Mouse (Mus musculus) liver, postnatal 0 days (tissue): ENCODE data around the gene Layn. TPM values are rescaled to one million over a fixed set of nuclear protein-coding genes. Genes with fewer than 3 reads are reported as not detected.

ENCODE experiments used
- ATAC-seq: fragments of 200-750 bp; cut with Nextera tagmentation; 2 replicates; pipeline ENCODE4 v1.8.0; 2017; ENCODE audit warnings: mild to moderate bottlenecking, moderate library complexity
- DNase-seq: peaks from one replicate; pipeline ENCODE4 v3.0.0-alpha.2; 2016
- H3K27ac ChIP-seq: fragments of 300-500 bp; sonication (generic); 2 replicates; pipeline ENCODE4 v1.5.1; 2014; ENCODE audit warnings: antibody characterized with exemption, moderate library complexity, mild to moderate bottlenecking, low read depth
- H3K27me3 ChIP-seq: fragments of 300-500 bp; sonication (generic); 2 replicates; pipeline ENCODE4 v1.6.1; 2014; ENCODE audit warnings: low read length, control low read depth, mixed read lengths; ENCODE audit not compliant: insufficient read depth
- H3K36me3 ChIP-seq: fragments of 300-500 bp; sonication (generic); replicated peaks from 2 replicates; pipeline ENCODE4 v1.6.1; 2014; ENCODE audit warnings: mild to moderate bottlenecking, control low read depth, low read length, moderate library complexity, mixed read lengths; ENCODE audit not compliant: insufficient read depth
- H3K4me1 ChIP-seq: fragments of 300-500 bp; sonication (generic); 2 replicates; pipeline ENCODE4 v1.6.1; 2014; ENCODE audit warnings: antibody characterized with exemption, mild to moderate bottlenecking, control low read depth; ENCODE audit not compliant: insufficient read depth
- H3K4me2 ChIP-seq: fragments of 300-500 bp; sonication (generic); 2 replicates; pipeline ENCODE4 v1.6.1; 2014; ENCODE audit warnings: low read depth, mild to moderate bottlenecking, low read length, moderate library complexity, mixed read lengths
- H3K4me3 ChIP-seq: fragments of 300-500 bp; sonication (generic); 2 replicates; pipeline ENCODE4 v1.5.1; 2014; ENCODE audit warnings: low read depth, low read length
- H3K9ac ChIP-seq: fragments of 300-500 bp; sonication (generic); replicated peaks from 2 replicates; pipeline ENCODE4 v1.6.1; 2014; ENCODE audit warnings: mild to moderate bottlenecking, moderate library complexity
- H3K9me3 ChIP-seq: fragments of 300-500 bp; sonication (generic); 2 replicates; pipeline ENCODE4 v1.6.1; 2016; ENCODE audit warnings: mild to moderate bottlenecking, control low read depth, low read length, mixed read lengths
- CTCF ChIP-seq: sonication (generic); IDR thresholded peaks from 2 replicates; pipeline ENCODE4 v1.5.1; 2016; ENCODE audit warnings: antibody characterized with exemption, low read depth
- EP300 ChIP-seq: IDR thresholded peaks from 2 replicates; pipeline ENCODE4 v1.6.1; 2016; ENCODE audit warnings: antibody characterized with exemption, low read depth, mild to moderate bottlenecking
- WGBS: fragments of 180-500 bp; shearing (Covaris S2); extraction: QIAGEN DNeasy Blood & Tissue Kit; methylation state at CpG from one replicate; pipeline ENCODE4 v1.1.7; 2014; ENCODE audit not compliant: insufficient replicate concordance; 5-methylcytosine and 5-hydroxymethylcytosine counted together
- polyA plus RNA-seq: library from polyadenylated mRNA; unstranded; fragments of >200 nt; fragmentation: Nextera tagmentation; extraction: Ambion mirVana; gene quantifications from 2 replicates; pipeline ENCODE4 v1.2.1, GENCODE M21; 2015

The Layn gene
- 0.87 and 1.2 TPM in 2 replicates for polyA plus RNA-seq

DNA sequence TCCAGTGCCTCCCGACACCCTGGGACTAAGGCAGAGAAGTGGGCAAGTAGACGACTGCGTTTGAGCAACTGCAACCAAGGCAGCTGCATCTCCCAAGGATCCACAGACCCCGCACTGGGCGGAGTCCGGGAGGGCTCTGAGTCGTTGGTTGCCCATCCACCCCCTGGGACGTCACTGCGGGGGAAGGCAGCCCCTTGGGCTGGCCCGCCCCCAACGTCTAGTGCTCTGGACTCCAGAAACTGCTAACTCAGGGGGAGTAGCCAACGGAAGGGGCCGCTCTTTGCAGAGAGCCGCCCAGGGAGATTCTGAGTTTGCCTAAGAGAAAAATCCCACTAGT is at the start of gene Layn:
TSS of gene Layn (minus strand) at position 116 of the 337 bp plus-strand sequence.
- TF ChIP-seq EP300: no peak
- TF ChIP-seq CTCF: peak; percentile 20
- WGBS: under 1% methylated on average over 14 of the region's 14 CpGs
- Histone ChIP-seq H3K4me1 (peaks cover 9% of the 10 kb centered on the region), H3K27me3 (no peaks in the 10 kb centered on the region), H3K4me2 (peak within 1 kb of the TSS; percentile 74), H3K9ac (peak within 1 kb of the TSS; percentile 31), H3K36me3 (no peaks in the 10 kb centered on the region), H3K27ac (0 out of 2 replicates have a peak within 1 kb of the TSS, but pooled peaks have one; percentile 18), H3K4me3 (peak within 1 kb of the TSS; percentile 38), H3K9me3 (no peaks in the 10 kb centered on the region)
- ATAC-seq (peak; percentile 72), DNase-seq (peak; percentile 75)

DNA sequence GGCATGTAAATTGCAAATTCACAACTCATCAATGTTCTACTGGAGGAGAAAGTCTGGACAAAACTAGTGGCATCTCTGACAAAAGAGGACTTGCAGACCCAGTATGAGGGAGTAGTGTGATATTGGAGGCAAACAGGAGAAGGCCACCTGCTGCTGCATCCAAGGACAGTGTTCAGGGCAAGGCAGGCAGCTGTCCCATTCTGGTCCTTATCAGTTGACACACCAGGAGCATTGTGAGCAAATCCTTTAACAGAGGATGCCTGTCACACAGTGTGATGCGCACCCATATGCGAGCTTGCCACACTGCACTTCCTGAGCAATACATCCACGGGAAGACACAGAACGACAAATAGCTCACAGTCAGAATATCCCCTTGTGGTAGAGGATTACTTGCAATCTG is 37.9 kb upstream of the Layn start:
- ATAC-seq (no peak), DNase-seq (no peak)
- H3K4me3 ChIP-seq: no peak overlapping the region
- H3K4me2 ChIP-seq: no peak overlapping the region
- H3K36me3 ChIP-seq: no peaks in the 10 kb centered on the region
- H3K27me3 ChIP-seq: no peaks in the 10 kb centered on the region
- H3K27ac ChIP-seq: no peak overlapping the region
- TF ChIP-seq EP300 (no peak), CTCF (no peak)
- no peaks in the 10 kb centered on the region for H3K9me3 ChIP-seq
- 50% methylated on average over 4 of the region's 4 CpGs for WGBS
- H3K4me1 ChIP-seq: no peaks in the 10 kb centered on the region
- H3K9ac ChIP-seq: no peak overlapping the region

DNA sequence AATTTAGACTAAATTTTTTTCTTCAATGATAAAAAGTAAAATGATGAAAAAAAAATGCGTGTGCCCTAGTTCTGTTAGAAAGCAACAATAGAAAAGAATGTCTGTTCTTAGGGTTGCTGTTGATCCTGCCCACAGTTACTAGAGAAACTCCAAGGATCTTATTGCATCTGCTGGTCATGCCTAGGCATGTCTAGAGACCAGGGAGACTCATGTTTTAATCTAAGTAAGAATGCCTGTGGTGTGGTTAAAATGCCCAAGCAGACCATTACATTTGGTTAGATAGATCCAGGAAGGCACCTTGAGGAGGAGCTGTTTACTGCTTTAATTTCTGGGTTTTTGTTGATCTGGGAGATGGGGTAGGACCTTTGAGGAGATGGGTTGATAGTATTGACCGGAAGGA is 28.9 kb upstream of the Layn start:
- Histone ChIP-seq H3K36me3 (no peaks in the 10 kb centered on the region), H3K9ac (no peak overlapping the region), H3K9me3 (no peaks in the 10 kb centered on the region), H3K27ac (no peak overlapping the region), H3K4me1 (peaks cover 11% of the 10 kb centered on the region), H3K4me3 (no peak overlapping the region), H3K27me3 (peaks cover 35% of the 10 kb centered on the region), H3K4me2 (no peak overlapping the region)
- ATAC-seq (no peak), DNase-seq (no peak)
- 36% methylated on average over 2 of the region's 2 CpGs for WGBS
- TF ChIP-seq CTCF: no peak
- TF ChIP-seq EP300: no peak

DNA sequence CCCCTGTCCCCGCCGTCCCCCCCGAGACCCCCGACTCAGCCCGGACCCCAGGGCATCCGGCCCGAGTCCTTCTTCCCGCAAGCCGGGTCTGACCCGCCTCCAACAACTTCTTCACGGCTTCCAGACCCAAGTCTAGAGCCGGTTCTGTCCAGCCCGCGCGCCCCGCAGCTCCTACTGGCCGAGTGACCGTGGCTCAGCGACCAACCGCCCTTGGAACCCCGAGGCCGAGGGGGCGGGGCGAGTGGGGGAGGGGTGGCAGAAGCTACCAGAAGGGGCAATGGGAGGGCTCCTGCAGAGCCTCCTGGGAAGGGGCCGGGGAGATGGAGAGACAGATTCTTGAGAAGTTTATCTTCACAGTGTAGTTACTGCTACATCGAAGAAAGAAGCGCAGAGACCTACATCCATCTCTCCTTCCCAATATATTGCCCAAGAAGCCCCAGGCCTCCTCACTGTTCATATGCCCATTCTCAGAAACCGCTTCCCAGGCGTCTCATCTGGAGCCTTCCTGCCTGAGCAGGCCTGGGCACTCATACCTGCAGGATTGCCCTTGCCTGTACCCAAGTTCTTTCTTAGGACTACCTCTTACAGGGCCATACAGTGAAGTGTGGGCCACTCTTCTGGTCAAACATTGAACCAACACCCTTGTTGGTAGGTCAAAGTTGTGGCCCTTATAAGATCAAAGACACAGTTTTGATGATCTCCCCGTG is 27.1 kb upstream of the Layn start:
- no peaks in the 10 kb centered on the region for H3K36me3 ChIP-seq
- TF ChIP-seq CTCF: no peak
- TF ChIP-seq EP300: no peak
- peak overlapping the region; percentile 73 for H3K4me2 ChIP-seq
- peaks cover 35% of the 10 kb centered on the region for H3K27me3 ChIP-seq
- H3K9me3 ChIP-seq: no peaks in the 10 kb centered on the region
- no peak overlapping the region for H3K27ac ChIP-seq
- H3K4me3 ChIP-seq: peak overlapping the region; percentile 35
- peak; percentile 29; the same call in 1 of the 2 replicates for ATAC-seq
- H3K9ac ChIP-seq: peak overlapping the region; percentile 47; the same call in 1 of the 2 replicates
- peak; percentile 51 for DNase-seq
- H3K4me1 ChIP-seq: peaks cover 11% of the 10 kb centered on the region
- 15% methylated on average over 22 of the region's 30 CpGs for WGBS

DNA sequence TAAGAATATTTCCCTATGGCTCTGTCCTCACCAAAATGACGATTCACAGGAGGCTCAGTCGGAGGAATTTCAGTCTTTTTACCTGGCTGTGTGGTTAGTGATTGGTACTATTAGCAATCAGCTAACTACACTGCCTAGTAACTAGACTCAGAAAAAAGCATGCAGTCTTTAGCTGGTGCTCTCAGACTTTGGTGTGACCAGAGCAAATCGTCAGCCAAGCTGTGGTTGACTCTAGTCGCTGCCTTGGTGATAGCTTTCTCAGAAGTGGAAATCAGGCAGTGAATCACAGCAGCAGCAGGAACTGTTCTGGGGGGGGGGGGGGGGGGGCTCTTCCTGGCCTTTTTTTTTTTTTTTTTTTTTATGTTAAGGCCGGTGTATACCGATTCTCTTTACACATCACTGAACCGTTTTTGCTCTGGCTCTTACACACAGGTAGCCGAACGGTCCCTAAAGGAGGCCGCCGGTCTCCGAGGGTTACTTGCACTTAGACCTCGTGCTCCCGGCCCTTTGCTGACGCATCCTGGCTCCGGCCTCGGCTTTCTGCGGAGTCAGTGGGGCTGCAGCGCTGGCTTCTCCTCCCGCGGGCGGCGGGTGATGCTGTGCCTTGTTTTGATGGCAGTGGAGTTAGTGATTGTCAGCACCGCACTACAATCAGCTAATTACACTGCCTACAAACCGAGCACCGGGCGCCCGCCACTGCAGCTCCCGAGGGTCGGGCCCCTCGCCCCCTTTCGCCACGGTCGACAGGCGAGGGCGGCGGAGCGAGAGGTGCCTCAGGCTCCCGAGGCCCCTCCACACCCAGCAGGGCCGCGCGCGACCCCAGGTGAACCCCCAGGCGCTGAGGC is 26.3 kb upstream of the Layn start:
- DNase-seq: peak; percentile 44
- 2% methylated on average over 38 of the region's 44 CpGs for WGBS
- peak overlapping the region; percentile 47; the same call in 1 of the 2 replicates for H3K9ac ChIP-seq
- H3K27ac ChIP-seq: no peak overlapping the region
- ATAC-seq: 0 out of 2 replicates have a peak, but pooled peaks have one; percentile 36
- peak overlapping the region; percentile 73 for H3K4me2 ChIP-seq
- peaks cover 35% of the 10 kb centered on the region for H3K27me3 ChIP-seq
- H3K36me3 ChIP-seq: no peaks in the 10 kb centered on the region
- H3K9me3 ChIP-seq: no peaks in the 10 kb centered on the region
- TF ChIP-seq CTCF: no peak
- TF ChIP-seq EP300: no peak
- H3K4me3 ChIP-seq: peak overlapping the region; percentile 35
- H3K4me1 ChIP-seq: peaks cover 11% of the 10 kb centered on the region

DNA sequence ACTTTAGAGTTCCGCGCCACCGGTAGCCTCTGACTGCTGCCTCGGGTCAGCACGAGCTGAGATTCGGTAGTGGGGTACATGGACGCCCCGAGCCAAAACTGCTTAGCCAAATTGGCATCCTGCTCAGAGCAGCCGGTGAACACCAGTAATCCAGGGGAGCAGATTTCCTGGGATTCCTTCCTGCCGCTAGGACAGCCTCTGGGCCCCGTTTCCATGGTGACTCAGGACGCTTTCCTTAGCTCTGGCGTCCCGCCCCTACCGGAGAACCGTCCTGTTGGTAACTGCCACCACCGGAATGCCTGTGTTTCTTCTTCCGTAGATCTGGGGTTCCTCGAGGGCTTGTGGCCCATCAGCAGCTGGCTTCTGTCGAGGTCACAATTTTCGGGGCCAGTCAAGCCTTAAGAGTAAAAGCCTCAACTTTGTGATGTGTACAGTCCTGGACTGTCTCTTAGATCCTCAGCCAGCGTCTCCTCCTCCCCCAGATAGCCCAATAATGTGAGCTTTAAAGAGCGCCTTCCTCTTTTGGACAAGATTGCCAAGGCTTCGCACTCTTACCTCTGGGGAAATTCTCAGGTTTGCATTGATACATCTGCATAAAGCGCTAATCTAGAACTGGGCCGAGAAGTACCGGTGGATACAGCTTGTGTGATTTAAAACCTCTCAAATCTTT is 25.0 kb upstream of the Layn start, which contains the start of gene 4833427G06Rik:
TSS of gene 4833427G06Rik (minus strand) at position 323 of the 670 bp plus-strand sequence.
- H3K4me3 ChIP-seq: 0 out of 2 replicates have a peak within 1 kb of the TSS, but pooled peaks have one; percentile 8
- H3K27ac ChIP-seq: no peak within 1 kb of the TSS
- H3K4me2 ChIP-seq: peak within 1 kb of the TSS; percentile 43
- ATAC-seq (no peak), DNase-seq (peak; percentile 66)
- 10% methylated on average over 27 of the region's 27 CpGs for WGBS
- no peaks in the 10 kb centered on the region for H3K9me3 ChIP-seq
- H3K9ac ChIP-seq: no peak within 1 kb of the TSS
- TF ChIP-seq EP300 (no peak), CTCF (no peak)
- peaks cover 35% of the 10 kb centered on the region for H3K27me3 ChIP-seq
- H3K4me1 ChIP-seq: peaks cover 11% of the 10 kb centered on the region
- no peaks in the 10 kb centered on the region for H3K36me3 ChIP-seq
